Mouse (Mus musculus): ENCODE data around the gene Rdx.

Rdx gene

DNA sequence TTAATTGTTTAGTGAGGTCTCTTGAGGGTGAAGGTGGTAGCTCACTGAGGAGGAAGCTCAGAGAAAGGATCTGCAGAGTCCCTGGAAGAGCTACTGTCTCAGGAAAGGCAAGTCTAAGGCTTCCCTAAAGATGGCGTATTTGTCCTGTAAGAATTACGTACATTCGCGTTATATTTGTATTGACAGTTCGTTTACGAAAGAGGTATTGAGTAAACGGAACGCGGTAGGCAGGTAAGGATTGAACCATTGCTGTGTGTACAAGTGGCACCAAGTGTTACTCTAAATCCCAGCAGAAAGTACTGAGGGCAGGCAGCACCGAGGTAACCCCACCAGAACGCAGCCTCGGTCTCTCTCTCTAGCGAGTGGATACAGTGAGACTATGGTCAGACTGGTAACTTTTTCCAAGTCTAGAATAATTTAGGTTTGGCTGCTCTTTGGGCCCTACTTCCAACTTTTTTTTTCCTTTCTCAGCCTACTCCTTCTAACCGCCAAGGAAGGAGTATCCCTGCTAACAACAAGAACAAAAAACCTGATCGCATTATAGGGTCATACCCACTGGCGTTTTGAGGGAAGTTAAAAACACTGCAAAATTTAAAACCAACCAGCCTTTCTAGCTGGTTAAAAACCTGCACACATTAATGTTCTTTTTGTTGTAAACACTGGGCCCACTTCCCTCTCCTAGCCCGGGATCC lies at the start of gene Rdx:
TSS of gene Rdx (plus strand) at position 45 of the 692 bp plus-strand sequence.
- no peak for DNase-seq (ENCODE audit: low spot score in 2 of 2)

- DNase-seq (ENCODE audit: low spot score in 2 of 2), result no peak
These were observed 43.5 kb upstream of the Rdx start for GRCm38 (mm10) chr9:52003501-52003900.

- no peak for DNase-seq (ENCODE audit: low spot score in 2 of 2)
These were observed 39.6 kb upstream of the Rdx start for GRCm38 (mm10) chr9:52007341-52007740.

DNA sequence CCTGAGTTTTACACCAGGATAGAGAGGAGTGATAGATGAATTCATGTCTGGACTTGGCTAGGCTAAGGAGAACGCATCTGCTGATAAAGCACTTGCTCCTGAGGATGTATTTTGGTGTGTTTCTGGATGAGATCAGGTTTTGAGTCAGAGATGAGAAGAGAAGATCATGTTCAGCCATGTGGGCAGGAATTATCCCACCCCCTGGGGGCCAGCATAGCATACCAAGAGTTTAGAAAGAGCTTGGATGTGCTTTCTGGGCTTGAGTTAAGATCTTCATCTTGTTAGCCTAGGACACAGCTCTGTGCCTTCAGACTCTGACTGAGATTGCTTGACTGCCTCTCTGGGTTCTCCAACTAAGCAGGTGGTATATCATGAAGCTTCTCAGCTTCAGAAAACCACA lies 38.5 kb upstream of the Rdx start:
- DNase-seq (ENCODE audit: low spot score in 2 of 2), result no peak

DNA sequence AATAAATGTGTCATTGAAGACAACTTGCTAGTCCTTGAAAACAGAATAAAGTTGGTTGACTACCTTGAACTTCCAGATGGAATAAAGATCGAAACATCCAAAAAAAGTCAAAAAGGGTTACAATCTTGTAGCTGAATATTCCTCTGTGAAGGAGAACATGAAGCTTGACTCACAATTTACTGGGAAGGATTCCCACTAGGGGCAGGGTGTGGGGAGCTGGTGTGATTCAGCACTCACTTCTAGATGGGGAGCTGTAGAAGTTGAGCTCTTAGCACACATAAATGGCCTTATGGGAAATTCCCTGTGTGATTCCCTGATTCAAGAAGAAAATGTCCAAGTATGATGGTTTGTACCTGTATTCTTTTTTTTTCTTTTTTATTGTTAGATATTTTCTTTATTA lies 34.7 kb upstream of the Rdx start:
- DNase-seq (ENCODE audit: low spot score in 2 of 2), result no peak

- no peak for DNase-seq (ENCODE audit: low spot score in 2 of 2)
These were observed 34.1 kb upstream of the Rdx start for GRCm38 (mm10) chr9:52012781-52013436.

- no peak for DNase-seq (ENCODE audit: low spot score in 2 of 2)
These were observed 33.0 kb upstream of the Rdx start for GRCm38 (mm10) chr9:52013900-52014455.

- no peak for DNase-seq (ENCODE audit: low spot score in 2 of 2)
These were observed 29.9 kb upstream of the Rdx start for GRCm38 (mm10) chr9:52017091-52017490.

- no peak for DNase-seq (ENCODE audit: low spot score in 2 of 2)
These were observed 29.1 kb upstream of the Rdx start for GRCm38 (mm10) chr9:52017824-52018223.

DNA sequence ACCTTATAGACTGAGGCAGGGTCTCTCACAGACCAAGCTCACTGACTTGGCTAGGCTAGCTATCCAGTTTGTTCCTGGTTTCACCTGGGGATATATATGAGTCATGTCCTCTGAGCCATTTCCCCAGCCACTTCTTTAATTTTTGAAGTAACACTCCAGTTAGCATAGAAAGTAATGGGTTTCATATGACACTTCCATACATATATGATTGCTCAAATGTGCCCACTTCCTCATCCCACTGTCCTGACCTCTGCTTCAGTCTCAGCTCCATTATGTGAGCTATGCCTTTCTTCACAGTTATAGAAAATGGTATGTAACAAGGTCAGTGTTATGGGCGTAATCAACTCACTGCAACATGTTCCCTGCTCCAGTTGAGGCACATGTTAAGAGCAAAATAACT lies 28.5 kb upstream of the Rdx start:
- DNase-seq (ENCODE audit: low spot score in 2 of 2), result no peak

DNA sequence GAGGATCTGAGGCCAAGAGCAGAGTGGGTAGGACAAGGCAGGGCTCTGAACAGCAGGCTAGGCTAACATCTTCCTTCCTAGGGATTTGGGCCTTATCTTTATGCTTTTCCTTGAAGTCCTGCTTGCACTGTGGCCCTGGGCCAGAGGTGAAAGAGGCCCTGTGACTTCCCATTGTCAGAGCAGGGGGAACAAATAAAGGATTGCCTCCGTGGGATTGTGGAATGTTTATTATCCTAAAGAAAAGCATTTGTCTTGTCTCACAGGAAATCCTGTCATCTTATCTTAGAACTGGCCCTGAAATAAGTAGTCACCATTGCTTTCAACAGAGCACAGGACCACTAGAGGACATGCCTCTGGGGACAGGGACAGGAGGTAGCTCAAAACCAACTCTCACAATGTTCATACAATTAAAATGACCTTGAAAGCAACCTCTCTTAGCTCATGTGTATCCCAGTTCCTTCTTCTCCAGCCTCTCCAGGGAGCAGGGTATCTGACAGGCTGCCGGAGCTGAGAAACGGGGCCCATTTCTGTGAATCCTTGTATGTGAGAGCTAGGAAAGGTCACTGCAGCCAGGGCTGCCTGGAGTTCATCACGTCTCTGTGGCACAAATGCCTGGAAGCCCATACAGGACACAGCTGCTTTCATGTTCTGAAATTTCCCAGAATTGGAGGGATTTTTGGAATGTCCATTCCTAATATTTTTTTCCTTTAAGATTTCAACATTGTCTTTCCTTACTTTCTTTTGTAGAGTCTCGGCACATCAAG lies 19.5 kb upstream of the Rdx start:
- DNase-seq (ENCODE audit: low spot score in 2 of 2), result no peak

DNA sequence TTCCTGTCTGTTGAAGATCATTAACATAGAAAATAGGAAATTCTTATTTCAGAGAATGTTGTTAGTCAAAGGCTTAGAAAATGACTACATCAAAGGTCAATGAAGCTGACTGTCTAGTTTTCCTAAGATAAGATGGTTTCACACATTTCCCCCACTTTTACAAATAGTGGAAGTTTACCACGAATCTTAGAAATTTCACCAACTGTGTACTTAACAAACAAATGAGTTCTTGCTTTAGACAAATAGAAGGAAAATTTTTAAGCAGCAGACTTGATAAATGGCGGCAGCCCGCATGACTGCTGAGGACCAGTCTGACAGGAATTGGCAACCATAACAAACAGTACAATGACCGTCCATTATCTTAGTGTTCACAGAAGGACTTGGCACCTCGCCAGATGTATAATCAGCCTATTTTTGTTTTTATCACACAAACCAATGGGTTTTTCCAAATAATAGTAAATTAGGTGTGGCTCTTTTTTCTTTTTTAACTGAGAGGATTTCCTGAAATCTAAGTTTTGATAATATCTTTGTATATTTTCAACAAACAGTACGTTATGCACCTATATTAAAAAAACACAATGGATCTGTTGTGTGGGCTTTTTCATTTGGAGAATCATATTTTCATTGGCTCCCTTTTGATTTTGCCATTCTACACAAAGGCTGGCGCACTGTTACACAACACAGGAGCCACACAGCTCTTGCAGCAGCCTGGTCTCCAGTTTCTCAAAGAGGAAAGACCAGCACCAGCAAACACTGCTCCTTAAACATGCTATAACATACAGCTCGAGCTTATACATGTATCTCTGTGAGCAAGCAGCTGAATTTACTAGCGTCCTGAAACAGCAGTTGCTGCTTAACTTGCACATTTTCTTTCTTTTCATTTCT lies 18.2 kb upstream of the Rdx start:
- DNase-seq (ENCODE audit: low spot score in 2 of 2), result no peak

DNA sequence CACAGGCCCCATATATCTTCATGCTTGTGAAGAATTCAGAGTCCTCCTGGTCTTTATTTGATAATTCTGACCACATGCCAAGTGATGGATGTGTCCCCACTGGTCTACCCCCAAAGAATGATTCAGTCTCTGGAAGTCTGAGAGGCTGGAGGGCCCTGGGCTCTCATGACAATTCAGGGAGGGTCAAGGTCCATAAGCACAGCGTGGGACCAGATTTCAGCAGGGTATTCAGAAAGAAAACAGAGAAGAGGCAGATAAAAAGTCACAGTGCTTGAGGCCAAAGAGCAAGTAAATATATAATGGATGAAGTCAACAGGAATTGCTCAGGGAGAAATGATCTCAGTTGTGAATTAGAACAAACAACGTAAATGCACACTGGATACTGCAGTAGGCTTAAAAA lies 15.5 kb upstream of the Rdx start:
- no peak for DNase-seq (ENCODE audit: low spot score in 2 of 2)

DNA sequence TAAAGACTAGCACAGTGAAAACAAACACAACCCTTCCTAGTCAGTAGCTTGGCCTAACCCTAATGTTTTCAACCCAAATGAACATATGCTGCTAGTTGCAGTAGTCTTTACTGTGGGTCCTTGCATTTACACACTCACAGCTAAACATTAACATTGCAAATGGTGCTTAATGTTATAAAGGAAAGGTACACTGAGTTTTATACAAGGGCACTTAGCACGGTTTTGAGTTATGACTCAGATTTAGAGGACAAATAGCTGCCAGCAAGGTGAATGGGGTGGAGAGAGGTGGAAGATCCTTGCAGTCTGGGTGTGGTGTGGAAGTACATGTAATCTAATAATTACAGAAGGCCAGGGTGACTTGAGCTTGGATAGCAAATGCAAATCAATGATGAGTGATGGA lies 9.5 kb upstream of the Rdx start:
- DNase-seq (ENCODE audit: low spot score in 2 of 2), result no peak

DNA sequence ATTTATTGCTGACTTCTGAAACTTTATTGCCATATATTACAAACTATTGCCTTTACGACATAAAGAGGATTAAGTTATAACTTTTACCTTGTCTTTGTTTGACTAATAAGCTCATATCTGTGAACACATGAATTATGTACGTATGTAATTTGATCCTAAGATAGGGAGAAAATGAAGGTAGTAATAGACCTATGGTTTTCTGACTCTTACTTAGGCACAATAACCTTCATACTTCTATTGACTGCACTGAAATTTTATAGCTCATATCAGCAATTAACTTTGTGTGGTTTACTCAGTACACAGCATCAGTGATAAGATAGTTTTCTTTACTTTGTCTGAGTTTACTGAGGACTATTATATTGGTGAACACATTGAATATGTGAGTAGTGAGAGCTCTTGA lies 5.3 kb upstream of the Rdx start:
- DNase-seq (ENCODE audit: low spot score in 2 of 2), result no peak

- DNase-seq (ENCODE audit: low spot score in 2 of 2), result no peak
These were observed 287 bp upstream of the Rdx start for GRCm38 (mm10) chr9:52046686-52047085.

- DNase-seq (ENCODE audit: low spot score in 2 of 2), result peak; percentile 77 to 82
These were observed 1.1 kb downstream of the Rdx start for GRCm38 (mm10) chr9:52047821-52048649.

- DNase-seq (ENCODE audit: low spot score in 2 of 2), result peak in 1 of 2 experiments; percentile 23
These were observed 1.7 kb downstream of the Rdx start for GRCm38 (mm10) chr9:52048650-52049081.

- no peak for DNase-seq (ENCODE audit: low spot score in 2 of 2)
These were observed 2.6 kb downstream of the Rdx start for GRCm38 (mm10) chr9:52049605-52050004.

DNA sequence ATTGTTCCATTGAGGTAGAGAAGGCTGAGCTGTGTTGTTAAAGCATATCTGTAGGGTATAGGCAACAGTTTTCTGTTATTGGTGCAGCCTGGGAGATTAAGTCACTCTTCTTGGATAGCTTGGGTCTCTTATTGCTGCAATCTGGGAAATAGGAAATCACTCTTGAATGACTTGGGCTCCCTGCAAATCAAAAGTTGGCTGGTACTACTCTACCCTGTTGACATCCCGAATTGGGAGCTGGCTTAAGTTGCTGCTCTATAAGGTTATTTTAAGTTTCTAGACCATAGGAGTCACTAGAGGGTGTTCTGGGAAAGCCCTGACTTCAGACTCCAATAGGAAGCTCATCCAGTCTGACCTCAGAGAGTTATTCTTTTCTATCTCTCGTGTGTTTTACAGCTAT lies 3.4 kb downstream of the Rdx start:
- DNase-seq (ENCODE audit: low spot score in 2 of 2), result no peak

- no peak for DNase-seq (ENCODE audit: low spot score in 2 of 2)
These were observed 5.2 kb downstream of the Rdx start for GRCm38 (mm10) chr9:52052221-52052620.
